Mouse (Mus musculus) midbrain, embryonic 12.5 days (tissue): Measurements from ENCODE around the gene Slc25a13. TPM values are rescaled to one million over a fixed set of nuclear protein-coding genes. Genes with fewer than 3 reads are reported as not detected.

Source experiments
- ATAC-seq: fragments of 200-750 bp; cut with Nextera tagmentation; 2 replicates; pipeline ENCODE4 v1.8.0; 2017; ENCODE audit warnings: low read depth, moderate TSS enrichment, moderate library complexity; ENCODE audit not compliant: low FRiP score
- H3K27ac ChIP-seq: fragments of 300-500 bp; sonication (generic); replicated peaks from 2 replicates; pipeline ENCODE4 v1.5.1; 2016; ENCODE audit warnings: mild to moderate bottlenecking
- H3K27me3 ChIP-seq: fragments of 300-500 bp; sonication (generic); 2 replicates; pipeline ENCODE4 v1.6.1; 2016; ENCODE audit warnings: mild to moderate bottlenecking
- H3K36me3 ChIP-seq: fragments of 300-500 bp; sonication (generic); 2 replicates; pipeline ENCODE4 v1.6.1; 2016
- H3K4me1 ChIP-seq: fragments of 300-500 bp; sonication (generic); 2 replicates; pipeline ENCODE4 v1.6.1; 2016
- H3K4me2 ChIP-seq: fragments of 300-500 bp; sonication (generic); replicated peaks from 2 replicates; pipeline ENCODE4 v1.6.1; 2016; ENCODE audit warnings: mild to moderate bottlenecking, moderate library complexity
- H3K4me3 ChIP-seq: fragments of 300-500 bp; sonication (generic); 2 replicates; pipeline ENCODE4 v1.5.1; 2016; ENCODE audit warnings: mild to moderate bottlenecking
- H3K9ac ChIP-seq: fragments of 300-500 bp; sonication (generic); replicated peaks from 2 replicates; pipeline ENCODE4 v1.6.1; 2016; ENCODE audit warnings: mild to moderate bottlenecking, moderate library complexity
- H3K9me3 ChIP-seq: fragments of 300-500 bp; sonication (generic); 2 replicates; pipeline ENCODE4 v1.6.1; 2016; ENCODE audit warnings: mild to moderate bottlenecking
- WGBS: fragments of 180-500 bp; shearing (Covaris S2); methylation state at CpG from one replicate; pipeline ENCODE4 v1.1.7; 2016; 5-methylcytosine and 5-hydroxymethylcytosine counted together
- polyA plus RNA-seq: library from polyadenylated mRNA; unstranded; fragments of >200 nt; fragmentation: Nextera tagmentation; extraction: Ambion mirVana; gene quantifications from 2 replicates; pipeline ENCODE4 v1.2.1, GENCODE M21; 2016

Gene Slc25a13
- polyA plus RNA-seq, 1 experiment from 2014 or later: 23.6 TPM

DNA sequence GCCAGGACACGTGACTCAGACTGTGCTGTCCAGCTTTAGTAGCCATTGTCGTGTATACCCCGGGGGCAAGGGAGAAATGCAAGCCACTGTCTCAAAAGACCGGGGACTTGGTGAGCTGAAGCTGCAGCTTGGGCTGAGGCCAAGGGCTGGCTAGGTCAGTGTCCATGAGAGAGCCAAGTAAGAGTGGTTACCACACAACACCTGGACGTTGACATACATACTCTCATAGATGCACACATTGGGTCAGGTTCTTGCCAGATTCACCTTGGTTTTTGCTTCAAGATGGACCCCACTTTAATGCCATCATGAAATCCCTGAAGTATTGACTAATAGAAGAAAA, 283 bp upstream of the Slc25a13 start:
- H3K9ac ChIP-seq: peak overlapping the region; percentile 63
- WGBS: 12% methylated on average over 5 of the region's 5 CpGs
- no peaks in the 10 kb centered on the region for H3K9me3 ChIP-seq

DNA sequence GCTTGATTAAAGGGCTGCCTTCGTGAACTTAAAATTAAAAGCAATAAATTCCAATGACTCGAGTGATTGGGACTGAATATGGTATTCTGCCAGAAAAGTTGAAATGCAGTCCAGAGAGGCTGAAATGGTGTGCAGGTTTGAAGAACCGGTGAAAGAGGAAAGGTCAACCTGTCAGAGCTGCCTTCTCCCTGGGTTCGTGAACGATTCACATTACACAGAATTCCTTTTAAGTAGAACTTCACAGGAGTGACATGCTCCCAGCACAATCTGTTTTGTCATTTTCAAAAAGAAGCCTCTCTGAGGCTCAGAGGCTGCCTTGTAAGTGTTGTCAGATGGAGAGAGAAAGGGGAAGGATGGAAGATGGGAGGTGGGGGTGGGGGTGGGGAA, 860 bp downstream of the Slc25a13 start:
- Histone ChIP-seq H3K9ac (peak overlapping the region; percentile 63; the same call in 1 of the 2 replicates), H3K4me1 (peaks cover 10% of the 10 kb centered on the region), H3K9me3 (no peaks in the 10 kb centered on the region), H3K27ac (no peak overlapping the region), H3K4me2 (peak overlapping the region; percentile 80), H3K27me3 (no peaks in the 10 kb centered on the region), H3K4me3 (peak overlapping the region; percentile 59), H3K36me3 (no peaks in the 10 kb centered on the region)
- ATAC-seq: no peak
- WGBS: 40% methylated on average over 5 of the region's 5 CpGs

More for the DNA sequence above, 283 bp upstream of the Slc25a13 start:
- Histone ChIP-seq H3K4me1 (peaks cover 10% of the 10 kb centered on the region), H3K4me3 (peak overlapping the region; percentile 59), H3K4me2 (peak overlapping the region; percentile 80), H3K27ac (no peak overlapping the region), H3K27me3 (no peaks in the 10 kb centered on the region), H3K36me3 (no peaks in the 10 kb centered on the region)
- ATAC-seq: no peak

DNA sequence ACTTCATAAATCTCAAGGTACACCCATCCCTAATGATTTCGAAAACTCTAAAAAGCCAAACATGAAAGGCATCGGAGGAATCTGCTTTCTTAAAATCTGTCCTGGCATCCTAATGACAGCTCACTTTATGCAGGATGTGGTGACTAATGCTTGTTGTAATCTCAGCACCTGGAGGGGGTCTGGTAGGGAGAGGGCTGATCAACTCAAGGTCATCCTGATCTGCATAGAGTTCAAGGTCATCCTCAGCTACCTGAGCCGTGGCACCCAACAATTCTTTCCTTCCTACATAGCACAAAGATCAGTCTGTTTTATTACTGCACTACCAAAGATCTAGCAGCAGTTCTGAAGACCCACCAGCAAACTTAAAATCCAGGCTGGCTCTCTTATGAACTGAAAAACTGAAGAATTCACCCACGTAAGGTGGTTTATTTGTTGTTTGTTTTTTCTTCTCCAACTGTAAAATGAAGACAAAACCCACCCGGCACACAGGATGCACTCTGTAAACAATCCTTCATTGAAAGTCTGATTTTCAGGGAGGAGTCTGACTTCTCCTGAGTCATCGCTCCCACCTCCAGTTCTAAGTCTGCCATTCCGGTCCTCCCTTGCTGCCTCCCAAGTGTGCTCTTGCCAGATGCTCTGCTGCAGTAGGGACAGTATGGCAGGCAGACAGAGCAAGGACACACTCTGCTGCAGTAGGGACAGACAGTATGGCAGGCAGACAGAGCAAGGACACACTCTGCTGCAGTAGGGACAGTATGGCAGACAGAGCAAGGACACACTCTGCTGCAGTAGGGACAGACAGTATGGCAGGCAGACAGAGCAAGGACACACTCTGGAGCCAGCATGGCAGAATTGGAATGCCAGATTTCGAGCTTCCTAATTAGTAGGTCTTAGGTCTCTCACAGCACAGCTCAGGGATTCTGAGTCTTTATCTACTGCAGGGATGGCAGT, 4.3 kb downstream of the Slc25a13 start:
- Histone ChIP-seq H3K36me3 (no peaks in the 10 kb centered on the region; the same call in 1 of the 2 replicates), H3K4me1 (peaks cover 10% of the 10 kb centered on the region), H3K9me3 (no peaks in the 10 kb centered on the region), H3K4me3 (no peak overlapping the region), H3K4me2 (no peak overlapping the region), H3K9ac (no peak overlapping the region), H3K27me3 (no peaks in the 10 kb centered on the region), H3K27ac (no peak overlapping the region)
- WGBS: 83% methylated on average over 8 of the region's 8 CpGs
- no peak for ATAC-seq

DNA sequence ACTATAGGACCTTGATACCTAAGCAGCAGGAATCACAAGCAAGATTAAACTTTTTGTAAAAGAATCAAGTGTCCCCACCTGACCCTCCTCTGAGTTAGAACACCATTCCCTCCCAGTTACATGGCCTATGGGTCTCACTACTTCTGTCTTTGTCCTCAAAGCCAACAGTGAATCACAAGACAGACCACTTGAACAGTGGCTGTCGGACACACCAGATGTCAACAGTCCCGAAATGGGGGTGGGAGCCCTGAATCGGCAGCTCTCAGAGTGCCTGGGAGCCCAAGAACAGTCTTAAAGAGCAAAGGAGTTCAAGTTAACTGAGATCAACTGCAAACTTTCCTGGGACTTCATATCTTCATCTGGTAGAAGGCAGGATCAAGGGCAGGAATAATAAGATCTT, 5.0 kb downstream of the Slc25a13 start:
- 80% methylated on average over 3 of the region's 3 CpGs for WGBS
- H3K27me3 ChIP-seq: no peaks in the 10 kb centered on the region
- H3K9ac ChIP-seq: no peak overlapping the region
- H3K9me3 ChIP-seq: no peaks in the 10 kb centered on the region
- no peak overlapping the region for H3K4me3 ChIP-seq
- H3K4me1 ChIP-seq: peaks cover 6% of the 10 kb centered on the region
- no peaks in the 10 kb centered on the region; the same call in 1 of the 2 replicates for H3K36me3 ChIP-seq
- H3K4me2 ChIP-seq: no peak overlapping the region
- no peak for ATAC-seq
- H3K27ac ChIP-seq: no peak overlapping the region

DNA sequence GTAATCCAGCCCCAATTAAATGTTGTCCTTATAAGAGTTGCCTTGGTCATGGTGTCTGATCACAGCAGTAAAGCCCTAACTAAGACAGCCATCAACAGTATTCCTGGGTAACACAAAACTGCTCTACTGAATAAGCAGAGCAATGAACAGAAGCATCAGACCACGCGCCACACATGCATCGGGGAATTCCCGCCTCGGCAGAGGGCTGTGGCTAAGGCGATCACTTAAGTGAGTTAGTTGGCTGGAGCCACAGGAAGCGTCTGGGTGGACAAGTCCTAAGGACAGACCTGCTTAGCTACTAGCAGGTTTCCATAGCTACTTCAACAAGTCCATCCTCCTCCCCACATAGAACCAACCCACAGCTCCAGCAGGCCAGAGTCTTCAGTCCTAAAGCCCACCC, 6.3 kb downstream of the Slc25a13 start:
- Histone ChIP-seq H3K4me1 (no peaks in the 10 kb centered on the region), H3K4me3 (no peak overlapping the region)

DNA sequence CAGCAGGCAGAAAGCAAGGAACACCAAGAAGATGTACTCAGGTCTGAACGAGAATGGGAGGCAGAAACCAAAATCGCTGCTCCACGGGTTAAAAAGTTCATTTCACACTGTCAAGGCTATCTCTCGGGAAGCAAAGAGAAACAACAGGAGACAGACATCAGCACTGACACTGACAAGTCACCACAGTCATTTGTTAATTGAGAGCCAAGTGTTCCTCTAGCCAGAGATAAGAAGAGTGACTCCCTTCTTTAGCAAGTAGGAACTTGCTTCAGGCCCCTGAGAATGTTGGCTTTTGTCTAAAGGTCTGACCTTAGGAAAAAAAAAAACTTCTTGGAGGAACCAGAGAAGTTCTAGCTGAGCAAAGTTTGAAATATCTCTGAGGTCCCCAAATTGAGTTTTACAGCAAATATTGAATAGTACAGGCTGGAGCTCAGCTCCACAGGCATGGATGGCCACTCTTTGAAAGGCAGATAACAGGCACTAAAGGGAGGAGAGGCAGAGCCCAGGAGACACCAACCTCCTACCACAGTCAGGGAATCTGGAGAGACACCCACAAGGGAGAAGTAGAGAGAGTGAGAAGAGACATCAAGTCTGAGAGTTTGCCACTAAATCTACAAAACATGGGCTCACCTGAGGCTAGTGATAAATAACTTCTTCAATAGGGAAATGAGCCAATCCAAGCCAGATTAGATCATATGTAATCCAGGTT, 8.5 kb downstream of the Slc25a13 start:
- Histone ChIP-seq H3K4me2 (no peak overlapping the region), H3K9me3 (no peaks in the 10 kb centered on the region)
- 79% methylated on average over 4 of the region's 4 CpGs for WGBS

More for the DNA sequence above, 6.3 kb downstream of the Slc25a13 start:
- no peak for ATAC-seq
- Histone ChIP-seq H3K9me3 (no peaks in the 10 kb centered on the region), H3K9ac (no peak overlapping the region), H3K4me2 (no peak overlapping the region), H3K36me3 (no peaks in the 10 kb centered on the region; the same call in 1 of the 2 replicates), H3K27me3 (no peaks in the 10 kb centered on the region), H3K27ac (no peak overlapping the region)
- WGBS: 96% methylated on average over 7 of the region's 7 CpGs

DNA sequence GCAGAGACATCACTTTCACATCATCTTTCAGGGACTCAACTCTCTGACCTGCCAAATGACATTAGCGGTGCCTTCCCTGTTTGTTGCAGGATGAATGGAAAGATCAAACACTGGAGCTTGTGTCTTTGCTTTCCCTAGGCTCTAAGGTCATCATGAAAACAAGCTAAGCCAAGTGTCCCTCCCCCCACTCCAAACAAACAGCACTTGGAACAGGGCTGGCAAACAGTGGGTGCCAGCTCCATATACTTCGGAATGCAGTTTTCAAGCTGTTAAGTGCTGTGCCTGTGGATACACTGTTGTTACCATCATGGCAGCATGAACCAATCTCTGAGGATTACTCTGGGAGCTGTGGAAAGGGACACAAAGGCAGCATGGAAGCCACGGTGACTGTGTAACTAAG, 9.1 kb downstream of the Slc25a13 start:
- no peak for ATAC-seq
- H3K27me3 ChIP-seq: no peaks in the 10 kb centered on the region
- H3K4me1 ChIP-seq: no peaks in the 10 kb centered on the region
- H3K9me3 ChIP-seq: no peaks in the 10 kb centered on the region
- no peak overlapping the region for H3K4me2 ChIP-seq
- H3K4me3 ChIP-seq: no peak overlapping the region
- 72% methylated on average over 3 of the region's 3 CpGs for WGBS
- no peak overlapping the region for H3K9ac ChIP-seq
- no peaks in the 10 kb centered on the region; the same call in 1 of the 2 replicates for H3K36me3 ChIP-seq
- H3K27ac ChIP-seq: no peak overlapping the region

More for the DNA sequence above, 8.5 kb downstream of the Slc25a13 start:
- Histone ChIP-seq H3K27ac (no peak overlapping the region), H3K36me3 (no peaks in the 10 kb centered on the region; the same call in 1 of the 2 replicates), H3K9ac (no peak overlapping the region), H3K4me3 (no peak overlapping the region), H3K27me3 (no peaks in the 10 kb centered on the region), H3K4me1 (no peaks in the 10 kb centered on the region)
- no peak for ATAC-seq

DNA sequence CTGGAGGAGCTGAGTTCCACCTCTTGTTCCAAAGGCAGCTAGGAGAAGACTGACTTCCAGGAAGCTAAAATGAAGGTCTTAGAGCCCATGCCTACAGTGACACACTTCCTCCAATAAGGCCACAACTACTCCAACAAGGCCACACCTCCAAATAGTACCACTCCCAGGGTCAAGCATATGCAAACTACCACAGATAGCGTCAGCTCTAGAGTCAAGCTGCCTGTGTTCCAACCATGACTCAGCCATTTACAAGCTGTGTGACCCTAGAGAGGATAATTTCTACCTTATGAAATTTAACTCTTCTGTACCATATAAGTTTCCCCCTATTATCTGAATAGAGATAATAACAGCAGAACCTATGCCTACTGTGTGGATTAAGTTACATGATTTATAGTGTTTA, 9.6 kb downstream of the Slc25a13 start:
- H3K9me3 ChIP-seq: no peaks in the 10 kb centered on the region

DNA sequence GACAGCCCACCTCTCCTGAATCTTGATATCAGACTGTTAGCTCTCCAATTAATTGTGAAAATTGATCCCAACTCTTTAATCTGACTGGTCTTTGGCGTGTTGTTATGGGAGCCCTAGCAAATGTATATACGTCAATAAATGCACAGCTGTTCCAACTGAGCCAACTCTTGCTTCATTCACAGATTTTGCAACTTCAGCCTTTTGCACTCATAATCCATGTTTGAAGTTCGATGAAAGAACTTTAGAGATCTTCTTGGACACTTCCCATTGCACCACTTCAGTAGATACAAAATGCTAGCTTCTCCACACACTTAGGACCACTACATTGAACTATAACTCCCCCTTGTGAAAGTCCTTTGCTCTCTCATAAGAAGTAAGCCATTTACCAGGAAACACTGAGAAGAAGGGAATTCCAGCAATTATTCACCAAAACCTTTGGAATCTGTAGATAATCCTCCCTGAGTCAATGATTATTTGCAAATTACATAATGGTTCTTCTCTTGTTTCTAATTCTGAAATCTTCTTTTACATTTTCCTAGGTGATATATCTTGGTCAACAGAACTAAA, 11.3 kb downstream of the Slc25a13 start:
- Histone ChIP-seq H3K27me3 (no peaks in the 10 kb centered on the region), H3K36me3 (peaks cover 2% of the 10 kb centered on the region; the same call in 1 of the 2 replicates), H3K27ac (no peak overlapping the region), H3K4me3 (no peak overlapping the region), H3K9me3 (no peaks in the 10 kb centered on the region), H3K9ac (no peak overlapping the region), H3K4me2 (no peak overlapping the region), H3K4me1 (no peaks in the 10 kb centered on the region)
- 88% methylated on average over 3 of the region's 3 CpGs for WGBS
- ATAC-seq: no peak

More for the DNA sequence above, 9.6 kb downstream of the Slc25a13 start:
- no peak for ATAC-seq
- no peaks in the 10 kb centered on the region for H3K27me3 ChIP-seq
- H3K36me3 ChIP-seq: no peaks in the 10 kb centered on the region; the same call in 1 of the 2 replicates
- no peaks in the 10 kb centered on the region for H3K4me1 ChIP-seq
- no peak overlapping the region for H3K27ac ChIP-seq
- no peak overlapping the region for H3K4me3 ChIP-seq
- H3K4me2 ChIP-seq: no peak overlapping the region
- 77% methylated on average over 1 of the region's 1 CpGs for WGBS
- no peak overlapping the region for H3K9ac ChIP-seq

DNA sequence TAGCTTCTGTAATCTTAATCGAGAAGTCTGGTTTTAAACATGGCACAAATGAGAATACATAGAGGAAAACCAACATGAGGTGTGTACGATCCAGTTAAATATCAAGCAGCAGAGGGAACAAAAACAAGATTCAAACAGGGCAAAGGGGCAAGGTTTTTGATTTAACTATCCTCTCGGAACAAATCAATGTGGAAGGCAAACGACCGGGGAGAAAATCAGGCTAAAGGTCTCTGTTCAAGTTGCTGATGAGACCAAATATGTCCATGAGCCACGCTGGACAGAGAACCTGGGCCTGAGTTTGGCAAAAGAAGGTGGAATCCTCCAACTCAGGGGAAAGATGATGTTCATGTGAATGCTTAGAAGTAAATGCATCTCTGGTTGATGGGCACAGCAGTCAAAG, 14.5 kb downstream of the Slc25a13 start:
- 0 out of 2 replicates have a peak, but pooled peaks cover 6% of the 10 kb centered on the region for H3K36me3 ChIP-seq
- H3K4me3 ChIP-seq: no peak overlapping the region
- ATAC-seq: no peak
- H3K4me2 ChIP-seq: no peak overlapping the region
- WGBS: 88% methylated on average over 6 of the region's 6 CpGs
- H3K27me3 ChIP-seq: no peaks in the 10 kb centered on the region
- H3K9ac ChIP-seq: no peak overlapping the region
- no peak overlapping the region for H3K27ac ChIP-seq
- no peaks in the 10 kb centered on the region for H3K4me1 ChIP-seq
- no peaks in the 10 kb centered on the region for H3K9me3 ChIP-seq

DNA sequence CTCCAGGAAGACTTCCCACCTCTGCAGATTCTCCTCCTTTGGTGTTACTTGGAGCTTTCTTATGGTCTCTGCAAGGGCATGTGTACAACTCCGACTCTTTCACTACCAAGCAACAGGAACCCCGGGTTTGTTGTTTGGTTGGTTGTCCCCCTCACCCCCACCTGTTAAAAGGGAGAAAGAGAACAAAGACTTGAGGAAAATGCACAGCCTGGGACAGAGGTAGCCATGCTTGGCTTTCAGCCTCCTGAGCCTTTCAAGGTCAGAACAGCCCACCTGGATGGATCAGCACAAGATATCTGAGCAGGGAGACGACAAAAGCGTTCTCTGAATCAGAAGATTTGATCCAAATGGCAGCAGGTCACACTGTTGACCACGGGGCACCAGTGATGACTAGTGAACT, 15.0 kb downstream of the Slc25a13 start:
- 0 out of 2 replicates have a peak, but pooled peaks cover 6% of the 10 kb centered on the region for H3K36me3 ChIP-seq
- no peak overlapping the region for H3K27ac ChIP-seq
- H3K4me2 ChIP-seq: no peak overlapping the region
- H3K9me3 ChIP-seq: no peaks in the 10 kb centered on the region
- no peaks in the 10 kb centered on the region for H3K4me1 ChIP-seq
- ATAC-seq: no peak
- WGBS: 85% methylated on average over 5 of the region's 5 CpGs
- H3K9ac ChIP-seq: no peak overlapping the region
- H3K27me3 ChIP-seq: no peaks in the 10 kb centered on the region
- H3K4me3 ChIP-seq: no peak overlapping the region
